Comparison of ENCODE assay signal across 10 mouse cellular contexts in the genomic region with DNA sequence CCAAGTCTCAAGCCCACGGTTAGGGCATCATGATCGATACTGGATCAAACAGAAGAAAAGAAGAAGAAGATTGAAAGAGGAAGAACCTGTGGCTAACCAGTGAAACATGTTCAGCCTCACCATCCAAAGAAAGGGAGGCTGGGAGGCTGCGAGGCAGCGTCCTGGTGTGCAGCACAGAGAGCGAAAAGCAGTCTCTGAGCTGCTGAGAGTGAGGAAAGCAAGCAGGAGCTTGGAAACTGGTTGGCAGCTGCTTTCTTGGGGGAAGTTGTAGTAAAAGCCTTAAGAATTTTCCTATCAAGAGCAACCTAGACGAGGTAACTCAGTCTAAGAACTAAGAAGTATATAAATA. TPM values are rescaled to one million over a fixed set of nuclear protein-coding genes. Genes with fewer than 3 reads are reported as not detected.
DNase-seq lines count a peak whose midpoint lies in the region; ATAC-seq and TF ChIP-seq lines count a peak whose summit lies in the region.
"Had no signal": no experiment of that assay in that cellular context is flagged by ENCODE, and none has a peak within 500 bp of the region (broad histone marks: within the 10 kb centered on the region; RNA-seq: fewer than 3 reads in every experiment).

No protein-coding gene starts in this region.

- no peaks in the 10 kb centered on the region for H3K36me3 ChIP-seq in kidney, postnatal 0 days (ENCODE audit: insufficient read depth, low read length)
- no peaks in the 10 kb centered on the region for H3K36me3 ChIP-seq in forebrain, postnatal 0 days (ENCODE audit: insufficient read depth)
- no peaks in the 10 kb centered on the region for H3K36me3 ChIP-seq in limb, embryonic 15.5 days

- DNase-seq in kidney, postnatal 0 days (ENCODE audit: low spot score) = no peak
- no peak for DNase-seq in kidney, postnatal 36 days
- no peak for DNase-seq in forebrain, postnatal 0 days
- DNase-seq in testis, postnatal 14 days (ENCODE audit: low spot score) = no peak
- DNase-seq: adrenal gland, postnatal 10 days; kidney, adult 2 months had no signal

- H3K4me3 ChIP-seq in kidney, postnatal 0 days (replicated peaks; ENCODE audit: low read depth, low read length) = no peak overlapping the region
- no peak overlapping the region for H3K4me3 ChIP-seq in brown adipose tissue, adult 24 weeks (ENCODE audit: insufficient read depth, low read depth, low read length)
- no peak overlapping the region for H3K4me3 ChIP-seq in forebrain, postnatal 0 days (ENCODE audit: low read depth, low read length)
- no peak overlapping the region for H3K4me3 ChIP-seq in limb, embryonic 15.5 days

- no peaks in the 10 kb centered on the region for H3K9me3 ChIP-seq in kidney, postnatal 0 days (replicated peaks; ENCODE audit: low read length)
- H3K9me3 ChIP-seq in forebrain, postnatal 0 days (ENCODE audit: low read length) = no peaks in the 10 kb centered on the region
- H3K9me3 ChIP-seq in limb, embryonic 15.5 days = no peaks in the 10 kb centered on the region

- no peak overlapping the region for H3K4me2 ChIP-seq in kidney, postnatal 0 days (ENCODE audit: low read length)
- 0 out of 2 replicates have a peak overlapping the region, but pooled peaks have one; percentile 5 for H3K4me2 ChIP-seq in forebrain, postnatal 0 days (ENCODE audit: low read depth)
- 0 out of 2 replicates have a peak overlapping the region, but pooled peaks have one; percentile 21 for H3K4me2 ChIP-seq in limb, embryonic 15.5 days

- ATAC-seq in kidney, postnatal 0 days (replicated peaks; ENCODE audit: low FRiP score, low read depth) = no peak
- no peak for ATAC-seq in forebrain, postnatal 0 days
- no peak for ATAC-seq in limb, embryonic 15.5 days (ENCODE audit: insufficient number of reproducible peaks, low FRiP score, low TSS enrichment, low read depth)
- no peak for ATAC-seq in erythroid progenitor cell, adult 5-6 weeks (replicated peaks; ENCODE audit: low FRiP score, poor library complexity, severe bottlenecking)
- ATAC-seq in monocyte, adult 5-6 weeks (replicated peaks; ENCODE audit: insufficient number of reproducible peaks, low FRiP score, low TSS enrichment, poor library complexity, severe bottlenecking) = no peak

- 0 out of 2 replicates have a peak overlapping the region, but pooled peaks have one; percentile 13 for H3K27ac ChIP-seq in kidney, postnatal 0 days
- H3K27ac ChIP-seq in brown adipose tissue, adult 24 weeks (replicated peaks; ENCODE audit: low read depth, low read length) = 0 out of 2 replicates have a peak overlapping the region, but pooled peaks have one; percentile 34
- H3K27ac ChIP-seq in forebrain, postnatal 0 days (ENCODE audit: low read depth, low read length) = no peak overlapping the region
- H3K27ac ChIP-seq in limb, embryonic 15.5 days = 0 out of 2 replicates have a peak overlapping the region, but pooled peaks have one; percentile 28

- 80% methylated on average over 6 of the region's 6 CpGs for WGBS in kidney, postnatal 0 days
- 32% methylated on average over 6 of the region's 6 CpGs for WGBS in forebrain, postnatal 0 days
- 38% methylated on average over 6 of the region's 6 CpGs for WGBS in limb, embryonic 15.5 days

- H3K27me3 ChIP-seq in kidney, postnatal 0 days (ENCODE audit: insufficient read depth, low read length) = no peaks in the 10 kb centered on the region
- H3K27me3 ChIP-seq in forebrain, postnatal 0 days (ENCODE audit: insufficient read depth, low read length) = no peaks in the 10 kb centered on the region
- H3K27me3 ChIP-seq in limb, embryonic 15.5 days = no peaks in the 10 kb centered on the region

- peaks cover 39% of the 10 kb centered on the region for H3K4me1 ChIP-seq in kidney, postnatal 0 days (replicated peaks; ENCODE audit: insufficient read depth, low read length)
- peaks cover 35% of the 10 kb centered on the region for H3K4me1 ChIP-seq in brown adipose tissue, adult 24 weeks (ENCODE audit: control insufficient read depth, insufficient read depth, insufficient read length, low read length)
- H3K4me1 ChIP-seq in forebrain, postnatal 0 days (ENCODE audit: insufficient read depth) = peaks cover 4% of the 10 kb centered on the region
- H3K4me1 ChIP-seq in limb, embryonic 15.5 days = peaks cover 79% of the 10 kb centered on the region

- H3K9ac ChIP-seq in kidney, postnatal 0 days (ENCODE audit: low read depth, low read length) = no peak overlapping the region
- 0 out of 2 replicates have a peak overlapping the region, but pooled peaks have one; percentile 22 for H3K9ac ChIP-seq in forebrain, postnatal 0 days
- H3K9ac ChIP-seq in limb, embryonic 15.5 days = no peak overlapping the region

- no peak for TF ChIP-seq CTCF in kidney, postnatal 0 days (IDR thresholded peaks at IDR 0.05; ENCODE audit: low read depth)
- TF ChIP-seq CTCF in forebrain, postnatal 0 days (IDR thresholded peaks at IDR 0.05; ENCODE audit: low read depth) = no peak

RNA-seq across cellular contexts. Expression of a gene that starts 17.7 kb away (rescaled TPM):
- 6.1 and 8.3 TPM in 2 replicates for polyA plus RNA-seq in kidney, postnatal 0 days (2015; fragmentation: Nextera tagmentation; extraction: Ambion mirVana)
- 23.3 and 47.0 TPM in 2 replicates for polyA plus RNA-seq in brown adipose tissue, adult 24 weeks (2012; ENCODE audit: insufficient read depth, insufficient read length, missing spikeins)
- 36.9 and 53.3 TPM in 2 replicates for total RNA-seq in forebrain, postnatal 0 days (2014; rRNA removed)
- polyA plus RNA-seq in forebrain, postnatal 0 days (2015; fragmentation: Nextera tagmentation; extraction: Ambion mirVana) = 9.0 and 10.7 TPM in 2 replicates
- polyA plus RNA-seq in limb, embryonic 15.5 days (2015; fragmentation: Nextera tagmentation; extraction: Ambion mirVana) = 22.3 and 22.5 TPM in 2 replicates
- total RNA-seq in erythroid progenitor cell, adult 5-6 weeks (2015; ENCODE audit: low replicate concordance) = 7.9 and 11.7 TPM in 2 replicates
- 4.1 and 5.7 TPM in 2 replicates for total RNA-seq in erythroid progenitor cell, adult 5-6 weeks (2017; ENCODE audit: low replicate concordance)
- 1.5 to 4.0 TPM (median 2.8 TPM) in 3 replicates for total RNA-seq in monocyte, adult 5-6 weeks (2017)
